Mouse (Mus musculus): ENCODE data around the gene Dolpp1.

- no peak for TF ChIP-seq CTCF (IDR thresholded peaks at IDR 0.05; ENCODE audit: insufficient read depth, low read depth, low read length)
- TF ChIP-seq POLR2A (IDR thresholded peaks at IDR 0.05; ENCODE audit: insufficient read depth, low read depth, low read length), result no peak
Observed at GRCm38 (mm10) chr2:30377721-30378120, 14.3 kb upstream of the Dolpp1 start.

All from olfactory bulb, adult 2 months (tissue).